10 mouse cellular contexts compared by ENCODE assay signal in genomic region chr13:53948056-53948455, GRCm38 (mm10).
DNase-seq lines count a peak whose midpoint lies in the region; ATAC-seq and TF ChIP-seq lines count a peak whose summit lies in the region.
"Had no signal": no experiment of that assay in that cellular context is flagged by ENCODE, and none has a peak within 500 bp of the region (broad histone marks: within the 10 kb centered on the region; RNA-seq: fewer than 3 reads in every experiment).

No protein-coding gene starts in this region.

- WGBS in kidney, postnatal 0 days: 4% methylated on average over 4 of the region's 4 CpGs
- 3% methylated on average over 4 of the region's 4 CpGs for WGBS in kidney, adult 2 months
- 4% methylated on average over 4 of the region's 4 CpGs for WGBS in hindbrain, postnatal 0 days

- in situ Hi-C loops in CH12.LX (cut with MboI; ENCODE audit: low pct_ligation_motif_present, low pct_unique_long_range_greater_than_20kb, low sequenced_read_pairs): no loop called here

- no peaks in the 10 kb centered on the region for H3K36me3 ChIP-seq in kidney, postnatal 0 days (ENCODE audit: insufficient read depth, low read length)
- no peaks in the 10 kb centered on the region for H3K36me3 ChIP-seq in kidney, adult 2 months (ENCODE audit: control insufficient read depth, insufficient read depth, low read length)
- H3K36me3 ChIP-seq in CH12.LX (replicated peaks in 1 of 2; ENCODE audit: control insufficient read depth in 1 of 2, insufficient read depth in 1 of 2, low read length in 1 of 2): no peaks in the 10 kb centered on the region
- H3K36me3 ChIP-seq in hindbrain, postnatal 0 days (ENCODE audit: insufficient read depth, low read length): no peaks in the 10 kb centered on the region

- peak; percentile 89 for DNase-seq in kidney, postnatal 0 days (ENCODE audit: low spot score)
- no peak for DNase-seq in kidney, adult 2 months
- DNase-seq in CH12.LX (ENCODE audit: extremely low read depth): peak; percentile 2
- peak; percentile 38 for DNase-seq in Muller cell, postnatal 12 days (ENCODE audit: inconsistent ontology term)
- peak; percentile 43 for DNase-seq in hindbrain, postnatal 0 days (ENCODE audit: low spot score)
- DNase-seq in layer of hippocampus, adult 9-10 months (ENCODE audit: low spot score): no peak
- DNase-seq in cerebellum, adult 8-10 months: no peak
- DNase-seq: cerebellum, postnatal 14 days had no signal

- no peak for TF ChIP-seq RAD21 in CH12.LX (IDR thresholded peaks at IDR 0.05; ENCODE audit: low read depth, low read length)

- no peaks in the 10 kb centered on the region for H3K4me1 ChIP-seq in kidney, postnatal 0 days (replicated peaks; ENCODE audit: insufficient read depth, low read length)
- no peaks in the 10 kb centered on the region for H3K4me1 ChIP-seq in kidney, adult 2 months (ENCODE audit: control insufficient read depth, insufficient read depth, low read length)
- no peaks in the 10 kb centered on the region for H3K4me1 ChIP-seq in CH12.LX (ENCODE audit: control insufficient read depth in 1 of 2, insufficient read depth in 2 of 2)
- H3K4me1 ChIP-seq in hindbrain, postnatal 0 days (ENCODE audit: insufficient read depth, low read length): no peaks in the 10 kb centered on the region

- H3K9me3 ChIP-seq in kidney, postnatal 0 days (replicated peaks; ENCODE audit: low read length): no peaks in the 10 kb centered on the region
- no peaks in the 10 kb centered on the region for H3K9me3 ChIP-seq in CH12.LX (replicated peaks; ENCODE audit: low read length)
- H3K9me3 ChIP-seq in hindbrain, postnatal 0 days (ENCODE audit: low read length): no peaks in the 10 kb centered on the region

- no peak for TF ChIP-seq EP300 in CH12.LX (IDR thresholded peaks at IDR 0.05; ENCODE audit: low read length)

- ATAC-seq in kidney, postnatal 0 days (replicated peaks; ENCODE audit: low FRiP score, low read depth): no peak
- ATAC-seq in hindbrain, postnatal 0 days: no peak
- ATAC-seq: activated CD4-positive, CD25-positive, alpha-beta regulatory T cell, adult 4 months had no signal

- TF ChIP-seq POLR2A in kidney, adult 2 months (IDR thresholded peaks at IDR 0.05; ENCODE audit: low read depth, low read length): no peak
- TF ChIP-seq POLR2A in CH12.LX (IDR thresholded peaks at IDR 0.05; ENCODE audit: low read depth, low read length): no peak

- H3K27me3 ChIP-seq in kidney, postnatal 0 days (ENCODE audit: insufficient read depth, low read length): no peaks in the 10 kb centered on the region
- H3K27me3 ChIP-seq in kidney, adult 2 months (replicated peaks; ENCODE audit: control insufficient read depth, insufficient read depth, low read length): no peaks in the 10 kb centered on the region
- H3K27me3 ChIP-seq in CH12.LX (replicated peaks): peaks cover 47% of the 10 kb centered on the region
- no peaks in the 10 kb centered on the region for H3K27me3 ChIP-seq in hindbrain, postnatal 0 days (ENCODE audit: insufficient read depth, low read length)

- TF ChIP-seq CTCF in kidney, postnatal 0 days (IDR thresholded peaks at IDR 0.05; ENCODE audit: low read depth): no peak
- TF ChIP-seq CTCF in kidney, adult 2 months (conservative IDR thresholded peaks at IDR 0.05; ENCODE audit: insufficient read depth, insufficient read length, low read depth, low read length): no peak
- TF ChIP-seq CTCF in CH12.LX (conservative IDR thresholded peaks at IDR 0.05 in 1 of 2, IDR thresholded peaks at IDR 0.05 in 1 of 2; ENCODE audit: low read depth in 2 of 2, low read length in 2 of 2): no peak
- TF ChIP-seq CTCF in hindbrain, postnatal 0 days (IDR thresholded peaks at IDR 0.05; ENCODE audit: low read depth): no peak

- H3K4me2 ChIP-seq in kidney, postnatal 0 days (ENCODE audit: low read length): no peak overlapping the region
- H3K4me2 ChIP-seq in CH12.LX (ENCODE audit: insufficient read depth, low read depth, poor library complexity, severe bottlenecking): no peak overlapping the region
- H3K4me2 ChIP-seq in hindbrain, postnatal 0 days (ENCODE audit: low read depth, low read length): no peak overlapping the region

- dilution Hi-C loops in CH12.LX (cut with MboI; ENCODE audit: extremely low pct_ligation_motif_present, extremely low pct_unique_long_range_greater_than_20kb, low sequenced_read_pairs): no loop called here

- no peak overlapping the region for H3K4me3 ChIP-seq in kidney, postnatal 0 days (replicated peaks; ENCODE audit: low read depth, low read length)
- no peak overlapping the region for H3K4me3 ChIP-seq in kidney, adult 2 months (ENCODE audit: insufficient read depth, low read depth, low read length)
- H3K4me3 ChIP-seq in CH12.LX (replicated peaks in 1 of 3; ENCODE audit: low read depth in 2 of 3, low read length in 2 of 3, poor library complexity in 1 of 3): no peak overlapping the region
- no peak overlapping the region for H3K4me3 ChIP-seq in hindbrain, postnatal 0 days (ENCODE audit: low read length)

- H3K79me2 ChIP-seq in CH12.LX (replicated peaks; ENCODE audit: control insufficient read depth, extremely low read depth, insufficient read depth, poor library complexity, severe bottlenecking): no peaks in the 10 kb centered on the region

- no peak overlapping the region for H3K9ac ChIP-seq in kidney, postnatal 0 days (ENCODE audit: low read depth, low read length)
- H3K9ac ChIP-seq in CH12.LX (ENCODE audit: insufficient read depth, low read depth): no peak overlapping the region
- no peak overlapping the region for H3K9ac ChIP-seq in hindbrain, postnatal 0 days (replicated peaks; ENCODE audit: low read length)
- H3K9ac ChIP-seq: liver, embryonic 14.5 days had no signal

- no peak overlapping the region for H3K27ac ChIP-seq in kidney, postnatal 0 days
- no peak overlapping the region for H3K27ac ChIP-seq in kidney, adult 2 months (ENCODE audit: insufficient read depth, low read depth, low read length)
- no peak overlapping the region for H3K27ac ChIP-seq in CH12.LX (ENCODE audit: insufficient read depth, low read depth)
- no peak overlapping the region for H3K27ac ChIP-seq in hindbrain, postnatal 0 days
- H3K27ac ChIP-seq: liver, embryonic 14.5 days had no signal

TF ChIP-seq in CH12.LX, 34 proteins besides CTCF, POLR2A, EP300 and RAD21:
- TF ChIP-seq BHLHE40 (IDR thresholded peaks at IDR 0.05; ENCODE audit: low read depth, low read length) (no peak), NELFE (IDR thresholded peaks at IDR 0.05; ENCODE audit: low read depth, low read length) (no peak), MAFK (IDR thresholded peaks at IDR 0.05; ENCODE audit: insufficient replicate concordance, low read length) (no peak), POLR2AphosphoS2 (IDR thresholded peaks at IDR 0.05; ENCODE audit: low read depth, low read length) (no peak), IRF4 (IDR thresholded peaks at IDR 0.05; ENCODE audit: low read depth, low read length) (no peak), ETS1 (conservative IDR thresholded peaks at IDR 0.05; ENCODE audit: low read depth, low read length) (no peak), TCF12 (IDR thresholded peaks at IDR 0.05; ENCODE audit: low read depth, low read length) (no peak), GABPA (IDR thresholded peaks at IDR 0.05; ENCODE audit: insufficient replicate concordance, low read depth, low read length) (no peak), MAZ (IDR thresholded peaks at IDR 0.05; ENCODE audit: low read depth, low read length) (no peak), UBTF (IDR thresholded peaks at IDR 0.05; ENCODE audit: low read depth, low read length) (no peak), SIN3A (IDR thresholded peaks at IDR 0.05; ENCODE audit: low read length) (no peak), USF2 (conservative IDR thresholded peaks at IDR 0.05; ENCODE audit: low read depth, low read length) (no peak), PAX5 (IDR thresholded peaks at IDR 0.05; ENCODE audit: low read length) (no peak), ZKSCAN1 (IDR thresholded peaks at IDR 0.05; ENCODE audit: borderline replicate concordance, low read depth, low read length) (no peak), JUN (IDR thresholded peaks at IDR 0.05; ENCODE audit: insufficient read depth, low read depth, low read length) (no peak), E2F4 (IDR thresholded peaks at IDR 0.05; ENCODE audit: insufficient replicate concordance, low read depth, low read length) (no peak), SMC3 (IDR thresholded peaks at IDR 0.05; ENCODE audit: low read depth, low read length) (no peak)

Comparison
In these comparisons a context has a peak if more than half of its experiments do, and no peak if none do; other contexts are left out.
1. DNase-seq: peak in kidney, postnatal 0 days (single experiment), CH12.LX (single experiment), Muller cell, postnatal 12 days (single experiment) and hindbrain, postnatal 0 days (single experiment); none in kidney, adult 2 months (single experiment), layer of hippocampus, adult 9-10 months (single experiment) and cerebellum, adult 8-10 months (single experiment).